Mouse (Mus musculus) MEL (cell line): ENCODE results near the gene Hoxb4. TPM values are rescaled to one million over a fixed set of nuclear protein-coding genes. Genes with fewer than 3 reads are reported as not detected.

Experiments used
- DNase-seq: peaks from one replicate; pipeline ENCODE4 v3.0.0; 2011; ENCODE audit warnings: low read depth, low spot score
- H3K27ac ChIP-seq: 2 replicates; pipeline ENCODE4 v1.5.1; 2012; ENCODE audit warnings: low read depth, mild to moderate bottlenecking, control low read depth, low read length, moderate library complexity; ENCODE audit not compliant: control insufficient read depth
- H3K27me3 ChIP-seq, 2 experiments: fragments of 150-350 bp in 1 of 2; sonication (generic) in 1 of 2; 2 replicates each; pipeline ENCODE4 v1.6.1; 2012; ENCODE audit warnings: low read length in 2 of 2, mild to moderate bottlenecking in 2 of 2, improper control_type of control experiment in 1 of 2, moderate library complexity in 1 of 2; ENCODE audit not compliant: insufficient read depth in 2 of 2, control insufficient read depth in 1 of 2
- H3K36me3 ChIP-seq, 2 experiments: 2 replicates each; pipeline ENCODE4 v1.6.1; 2012 to 2014; ENCODE audit warnings: low read length in 2 of 2, improper control_type of control experiment in 1 of 2, inconsistent platforms in 1 of 2, mild to moderate bottlenecking in 1 of 2; ENCODE audit not compliant: insufficient read depth in 2 of 2, control insufficient read depth in 1 of 2
- H3K4me1 ChIP-seq, 2 experiments: fragments of 150-350 bp in 1 of 2; sonication (generic) in 1 of 2; 2 replicates each; pipeline ENCODE4 v1.6.1; 2012; ENCODE audit warnings: low read length in 2 of 2, improper control_type of control experiment in 1 of 2, mild to moderate bottlenecking in 1 of 2; ENCODE audit not compliant: insufficient read depth in 2 of 2, control insufficient read depth in 1 of 2
- H3K4me3 ChIP-seq, 2 experiments: fragments of 150-350 bp in 1 of 2; sonication (generic) in 1 of 2; 2 replicates each; pipeline ENCODE4 v1.5.1; 2012; ENCODE audit warnings: low read depth in 2 of 2, low read length in 2 of 2, mild to moderate bottlenecking in 2 of 2, moderate library complexity in 2 of 2, control low read depth in 1 of 2, improper control_type of control experiment in 1 of 2; ENCODE audit not compliant: control insufficient read depth in 1 of 2, insufficient read depth in 1 of 2
- H3K79me2 ChIP-seq: 2 replicates; pipeline ENCODE4 v1.6.1; 2012; ENCODE audit warnings: mild to moderate bottlenecking, low read length, moderate library complexity; ENCODE audit not compliant: control insufficient read depth, poor library complexity, insufficient read depth
- H3K9ac ChIP-seq: 2 replicates; pipeline ENCODE4 v1.6.1; 2012; ENCODE audit warnings: low read depth, mild to moderate bottlenecking, control low read depth, low read length, moderate library complexity; ENCODE audit not compliant: control insufficient read depth, poor library complexity, severe bottlenecking
- H3K9me3 ChIP-seq: fragments of 150-350 bp; sonication (generic); replicated peaks from 2 replicates; pipeline ENCODE4 v1.6.1; 2012; ENCODE audit warnings: mild to moderate bottlenecking, low read length, improper control_type of control experiment, moderate library complexity; ENCODE audit not compliant: insufficient read depth
- CHD1 ChIP-seq: IDR thresholded peaks from 2 replicates; pipeline ENCODE4 v1.6.1; 2012; ENCODE audit warnings: low read depth, mild to moderate bottlenecking, inconsistent platforms, low read length, improper control_type of control experiment
- CHD2 ChIP-seq: IDR thresholded peaks from 2 replicates; pipeline ENCODE4 v1.6.1; 2011; ENCODE audit warnings: low read length, improper control_type of control experiment
- E2F4 ChIP-seq: IDR thresholded peaks from 2 replicates; pipeline ENCODE4 v1.6.1; 2011; ENCODE audit warnings: low read depth, low read length, improper control_type of control experiment, borderline replicate concordance
- EP300 ChIP-seq, 2 experiments: IDR thresholded peaks; 2 replicates each; pipeline ENCODE4 v1.6.1; 2011; ENCODE audit warnings: improper control_type of control experiment in 2 of 2, low read length in 2 of 2, low read depth in 1 of 2, mild to moderate bottlenecking in 1 of 2
- ETS1 ChIP-seq: IDR thresholded peaks from 2 replicates; pipeline ENCODE4 v1.6.1; 2012; ENCODE audit warnings: low read depth, mild to moderate bottlenecking, inconsistent platforms, low read length, improper control_type of control experiment, moderate library complexity
- GABPA ChIP-seq: IDR thresholded peaks from 2 replicates; pipeline ENCODE4 v1.6.1; 2012; ENCODE audit warnings: low read depth, mild to moderate bottlenecking, inconsistent platforms, low read length, improper control_type of control experiment, moderate library complexity
- HCFC1 ChIP-seq: IDR thresholded peaks from 2 replicates; pipeline ENCODE4 v1.6.1; 2012; ENCODE audit warnings: low read depth, mild to moderate bottlenecking, inconsistent platforms, low read length, improper control_type of control experiment, moderate library complexity
- KAT2A ChIP-seq: conservative IDR thresholded peaks from 2 replicates; pipeline ENCODE4 v1.6.1; 2012; ENCODE audit warnings: low read depth, low read length, improper control_type of control experiment, inconsistent platforms
- MXI1 ChIP-seq: IDR thresholded peaks from 2 replicates; pipeline ENCODE4 v1.6.1; 2011; ENCODE audit warnings: mild to moderate bottlenecking, low read depth, low read length, improper control_type of control experiment
- NELFE ChIP-seq: IDR thresholded peaks from 2 replicates; pipeline ENCODE4 v1.6.1; 2011; ENCODE audit warnings: low read depth, low read length, improper control_type of control experiment
- NRF1 ChIP-seq: IDR thresholded peaks from 2 replicates; pipeline ENCODE4 v1.6.1; 2014; ENCODE audit warnings: low read depth, mild to moderate bottlenecking, inconsistent platforms, low read length, improper control_type of control experiment, moderate library complexity; ENCODE audit not compliant: poor library complexity, insufficient read depth, severe bottlenecking
- POLR2AphosphoS2 ChIP-seq: IDR thresholded peaks from 2 replicates; pipeline ENCODE4 v1.6.1; 2011; ENCODE audit warnings: low read length, improper control_type of control experiment
- POLR2AphosphoS5 ChIP-seq: IDR thresholded peaks from 2 replicates; pipeline ENCODE4 v1.6.1; 2012; ENCODE audit warnings: low read depth, borderline replicate concordance, mild to moderate bottlenecking, inconsistent platforms, low read length, moderate library complexity, mixed read lengths
- RAD21 ChIP-seq: IDR thresholded peaks from 2 replicates; pipeline ENCODE4 v1.6.1; 2011; ENCODE audit warnings: mild to moderate bottlenecking, low read depth, low read length, improper control_type of control experiment
- SIN3A ChIP-seq: IDR thresholded peaks from 2 replicates; pipeline ENCODE4 v1.6.1; 2012; ENCODE audit warnings: low read length, improper control_type of control experiment, inconsistent platforms
- SMC3 ChIP-seq: IDR thresholded peaks from 2 replicates; pipeline ENCODE4 v1.6.1; 2011; ENCODE audit warnings: low read depth, low read length, improper control_type of control experiment
- TBP ChIP-seq: IDR thresholded peaks from 2 replicates; pipeline ENCODE4 v1.8.0; 2011; ENCODE audit warnings: low read depth, low read length, improper control_type of control experiment
- TCF12 ChIP-seq: IDR thresholded peaks from 2 replicates; pipeline ENCODE4 v1.6.1; 2014; ENCODE audit warnings: low read depth, mild to moderate bottlenecking, inconsistent platforms, low read length, improper control_type of control experiment, moderate library complexity
- UBTF ChIP-seq: IDR thresholded peaks from 2 replicates; pipeline ENCODE4 v1.6.1; 2012; ENCODE audit warnings: low read depth, mild to moderate bottlenecking, inconsistent platforms, low read length, improper control_type of control experiment, moderate library complexity, borderline replicate concordance; ENCODE audit not compliant: insufficient read depth
- USF1 ChIP-seq: IDR thresholded peaks from 2 replicates; pipeline ENCODE4 v1.6.1; 2014; ENCODE audit warnings: low read depth, mild to moderate bottlenecking, inconsistent platforms, low read length, improper control_type of control experiment, moderate library complexity
- ZC3H11A ChIP-seq: IDR thresholded peaks from 2 replicates; pipeline ENCODE4 v1.6.1; 2012; ENCODE audit warnings: low read depth, mild to moderate bottlenecking, inconsistent platforms, low read length, improper control_type of control experiment
- ZKSCAN1 ChIP-seq: IDR thresholded peaks from 2 replicates; pipeline ENCODE4 v1.6.1; 2012; ENCODE audit warnings: low read depth, mild to moderate bottlenecking, inconsistent platforms, low read length, improper control_type of control experiment, moderate library complexity
- ZMIZ1 ChIP-seq: IDR thresholded peaks from 2 replicates; pipeline ENCODE4 v1.6.1; 2012; ENCODE audit warnings: low read depth, mild to moderate bottlenecking, inconsistent platforms, low read length, improper control_type of control experiment, moderate library complexity
- ZNF384 ChIP-seq: IDR thresholded peaks from 2 replicates; pipeline ENCODE4 v1.6.1; 2012; ENCODE audit warnings: low read depth, mild to moderate bottlenecking, inconsistent platforms, low read length, improper control_type of control experiment
- polyA plus RNA-seq, 2 experiments: library from polyadenylated mRNA; stranded (reverse) in 1 of 2; unstranded in 1 of 2; fragments of >175 nt in 1 of 2; fragments of >200 nt in 1 of 2; gene quantifications; 2 replicates each; pipeline versions ENCODE4 v1.2.1 to v1.2.4; 2012; ENCODE audit warnings: low replicate concordance in 2 of 2, low read depth in 1 of 2; ENCODE audit not compliant: insufficient read length in 2 of 2, insufficient read depth in 1 of 2, missing spikeins in 1 of 2
- total RNA-seq: library from RNA; depleted of rRNA; stranded (reverse); fragments of 300-350 nt; gene quantifications from 2 replicates; pipeline ENCODE4 v1.2.3, GENCODE M21; 2012

Hoxb4 gene
- total and polyA plus RNA-seq, 3 experiments = not detected

GRCm38 (mm10) chr11:96333241-96334001 is 15.4 kb downstream of the Hoxb4 start:
- H3K27me3 ChIP-seq = peaks cover 7 to 8% of the 10 kb centered on the region in 2 experiments
- no peak for DNase-seq
- no peak for TF ChIP-seq CHD1
- TF ChIP-seq HCFC1 = no peak
- no peak for TF ChIP-seq KAT2A
- no peak for TF ChIP-seq POLR2AphosphoS5
- no peak for TF ChIP-seq NELFE
- TF ChIP-seq CHD2 = no peak
- TF ChIP-seq ZMIZ1 = no peak
- no peak for TF ChIP-seq ZKSCAN1
- H3K4me3 ChIP-seq = no peak overlapping the region
- H3K27ac ChIP-seq = no peak overlapping the region
- no peak overlapping the region for H3K9ac ChIP-seq
- H3K79me2 ChIP-seq = no peaks in the 10 kb centered on the region
- no peaks in the 10 kb centered on the region for H3K9me3 ChIP-seq
- H3K4me1 ChIP-seq = no peaks in the 10 kb centered on the region
- no peaks in the 10 kb centered on the region for H3K36me3 ChIP-seq

GRCm38 (mm10) chr11:96334002-96334364 is 15.9 kb downstream of the Hoxb4 start:
- Histone ChIP-seq H3K79me2 (no peaks in the 10 kb centered on the region), H3K27me3 (peaks cover 7 to 8% of the 10 kb centered on the region in 2 experiments), H3K9ac (no peak overlapping the region), H3K9me3 (no peaks in the 10 kb centered on the region), H3K4me1 (no peaks in the 10 kb centered on the region), H3K27ac (no peak overlapping the region), H3K36me3 (no peaks in the 10 kb centered on the region), H3K4me3 (no peak overlapping the region)
- TF ChIP-seq NELFE = no peak
- TF ChIP-seq E2F4 = no peak
- TF ChIP-seq EP300 (IDR thresholded peaks at IDR 0.05; ENCODE audit: low read depth in 1 of 2, low read length in 2 of 2) = no peak
- TF ChIP-seq CHD1 = no peak
- no peak for TF ChIP-seq ZC3H11A
- no peak for TF ChIP-seq MXI1
- TF ChIP-seq SMC3 = no peak
- TF ChIP-seq RAD21 = no peak
- TF ChIP-seq SIN3A = no peak
- no peak for TF ChIP-seq ZKSCAN1
- TF ChIP-seq UBTF = no peak
- no peak for TF ChIP-seq ETS1
- TF ChIP-seq TCF12 = no peak
- TF ChIP-seq ZMIZ1 = no peak
- TF ChIP-seq POLR2AphosphoS2 = no peak
- TF ChIP-seq USF1 = no peak
- no peak for TF ChIP-seq GABPA
- TF ChIP-seq NRF1 = no peak
- no peak for TF ChIP-seq TBP
- TF ChIP-seq ZNF384 = no peak
- DNase-seq = no peak
